Mouse (Mus musculus) stomach, postnatal 0 days (tissue): Measurements from ENCODE around the gene Hexim2. TPM values are rescaled to one million over a fixed set of nuclear protein-coding genes. Genes with fewer than 3 reads are reported as not detected.

ENCODE experiments used
- ATAC-seq: fragments of 200-750 bp; cut with Nextera tagmentation; 2 replicates; pipeline ENCODE4 v1.8.0; 2017; ENCODE audit not compliant: low FRiP score, low TSS enrichment
- DNase-seq: peaks from one replicate; pipeline ENCODE4 v3.0.0-alpha.2; 2016; ENCODE audit warnings: low spot score
- H3K27ac ChIP-seq: fragments of 300-500 bp; sonication (generic); replicated peaks from 2 replicates; pipeline ENCODE4 v1.5.1; 2014; ENCODE audit warnings: mild to moderate bottlenecking, control low read depth
- H3K27me3 ChIP-seq: fragments of 300-500 bp; sonication (generic); 2 replicates; pipeline ENCODE4 v1.6.1; 2014; ENCODE audit warnings: low read length; ENCODE audit not compliant: control insufficient read depth, insufficient read depth
- H3K36me3 ChIP-seq: fragments of 300-500 bp; sonication (generic); 2 replicates; pipeline ENCODE4 v1.6.1; 2014; ENCODE audit warnings: low read length, mixed read lengths; ENCODE audit not compliant: control insufficient read depth, insufficient read depth
- H3K4me1 ChIP-seq: fragments of 300-500 bp; sonication (generic); replicated peaks from 2 replicates; pipeline ENCODE4 v1.6.1; 2014; ENCODE audit warnings: antibody characterized with exemption; ENCODE audit not compliant: control insufficient read depth, insufficient read depth
- H3K4me2 ChIP-seq: fragments of 300-500 bp; sonication (generic); replicated peaks from 2 replicates; pipeline ENCODE4 v1.6.1; 2014; ENCODE audit warnings: low read depth, mild to moderate bottlenecking, control low read depth, moderate library complexity
- H3K4me3 ChIP-seq: fragments of 300-500 bp; sonication (generic); 2 replicates; pipeline ENCODE4 v1.5.1; 2014; ENCODE audit warnings: low read depth, low read length, control low read depth
- H3K9ac ChIP-seq: fragments of 300-500 bp; sonication (generic); 2 replicates; pipeline ENCODE4 v1.6.1; 2014; ENCODE audit warnings: mild to moderate bottlenecking, low read length, control low read depth, mixed read lengths
- H3K9me3 ChIP-seq: fragments of 300-500 bp; sonication (generic); 2 replicates; pipeline ENCODE4 v1.6.1; 2016; ENCODE audit warnings: low read length; ENCODE audit not compliant: control insufficient read depth
- CTCF ChIP-seq: IDR thresholded peaks from 2 replicates; pipeline ENCODE4 v1.5.1; 2016; ENCODE audit warnings: antibody characterized with exemption, low read depth, mild to moderate bottlenecking, moderate library complexity
- EP300 ChIP-seq: optimal IDR thresholded peaks from 2 replicates; pipeline ENCODE3; 2016; ENCODE audit warnings: antibody characterized with exemption
- WGBS: fragments of 180-500 bp; shearing (Covaris S2); extraction: QIAGEN DNeasy Blood & Tissue Kit; methylation state at CpG from one replicate; pipeline ENCODE4 v1.1.7; 2014; 5-methylcytosine and 5-hydroxymethylcytosine counted together
- polyA plus RNA-seq: library from polyadenylated mRNA; unstranded; fragments of >200 nt; fragmentation: Nextera tagmentation; extraction: Ambion mirVana; gene quantifications from 2 replicates; pipeline ENCODE4 v1.2.1, GENCODE M21; 2015

Gene Hexim2
- polyA plus RNA-seq, 1 experiment from 2014 or later, result 3.7 TPM

- WGBS, result 90% methylated on average over 4 of the region's 4 CpGs
- Histone ChIP-seq H3K36me3 (no peaks in the 10 kb centered on the region), H3K9me3 (no peaks in the 10 kb centered on the region), H3K27me3 (no peaks in the 10 kb centered on the region), H3K4me3 (no peak overlapping the region), H3K4me1 (0 out of 2 replicates have a peak, but pooled peaks cover 3% of the 10 kb centered on the region), H3K4me2 (no peak overlapping the region), H3K9ac (no peak overlapping the region), H3K27ac (no peak overlapping the region)
- DNase-seq (no peak), ATAC-seq (no peak)
- no peak for TF ChIP-seq CTCF
- no peak for TF ChIP-seq EP300
Measured at GRCm38 (mm10) chr11:103149771-103150170, 17.5 kb downstream of the Hexim2 start.

GRCm38 (mm10) chr11:103158621-103159478, 26.6 kb downstream of the Hexim2 start:
- Histone ChIP-seq H3K36me3 (no peaks in the 10 kb centered on the region), H3K4me1 (0 out of 2 replicates have a peak, but pooled peaks cover 2% of the 10 kb centered on the region), H3K4me2 (peak overlapping the region; percentile 62), H3K9me3 (no peaks in the 10 kb centered on the region), H3K27me3 (no peaks in the 10 kb centered on the region), H3K27ac (peak overlapping the region; percentile 73; the same call in 1 of the 2 replicates), H3K4me3 (peak overlapping the region; percentile 33), H3K9ac (peak overlapping the region; percentile 43; the same call in 1 of the 2 replicates)
- WGBS, result under 1% methylated on average over 25 of the region's 25 CpGs
- ATAC-seq (peak; percentile 95), DNase-seq (peak; percentile 98)
- TF ChIP-seq EP300 (no peak), CTCF (peak; percentile 95)

- Histone ChIP-seq H3K4me3 (no peak overlapping the region), H3K4me1 (0 out of 2 replicates have a peak, but pooled peaks cover 2% of the 10 kb centered on the region), H3K27me3 (no peaks in the 10 kb centered on the region), H3K9me3 (no peaks in the 10 kb centered on the region), H3K4me2 (no peak overlapping the region), H3K36me3 (no peaks in the 10 kb centered on the region), H3K27ac (no peak overlapping the region), H3K9ac (no peak overlapping the region)
- no peak for TF ChIP-seq EP300
- no peak for TF ChIP-seq CTCF
- ATAC-seq, result no peak
- WGBS, result 86% methylated on average over 11 of the region's 11 CpGs
- no peak for DNase-seq
Measured at GRCm38 (mm10) chr11:103160738-103161137, 28.5 kb downstream of the Hexim2 start.

GRCm38 (mm10) chr11:103161449-103161848, 29.2 kb downstream of the Hexim2 start:
- H3K36me3 ChIP-seq, result no peaks in the 10 kb centered on the region
- no peak for ATAC-seq
- H3K4me3 ChIP-seq, result no peak overlapping the region
- TF ChIP-seq CTCF (peak; percentile 48), EP300 (no peak)
- 0 out of 2 replicates have a peak, but pooled peaks cover 2% of the 10 kb centered on the region for H3K4me1 ChIP-seq
- H3K9ac ChIP-seq, result no peak overlapping the region
- no peak overlapping the region for H3K27ac ChIP-seq
- WGBS, result 68% methylated on average over 7 of the region's 7 CpGs
- DNase-seq, result no peak
- no peaks in the 10 kb centered on the region for H3K9me3 ChIP-seq
- no peak overlapping the region for H3K4me2 ChIP-seq
- H3K27me3 ChIP-seq, result no peaks in the 10 kb centered on the region

- ATAC-seq (no peak), DNase-seq (no peak)
- H3K9ac ChIP-seq, result no peak overlapping the region
- no peak overlapping the region for H3K4me2 ChIP-seq
- no peak overlapping the region for H3K27ac ChIP-seq
- TF ChIP-seq EP300 (no peak), CTCF (peak; percentile 62)
- no peaks in the 10 kb centered on the region for H3K36me3 ChIP-seq
- 0 out of 2 replicates have a peak, but pooled peaks cover 2% of the 10 kb centered on the region for H3K4me1 ChIP-seq
- H3K4me3 ChIP-seq, result no peak overlapping the region
- H3K9me3 ChIP-seq, result no peaks in the 10 kb centered on the region
- 91% methylated on average over 5 of the region's 5 CpGs for WGBS
- no peaks in the 10 kb centered on the region for H3K27me3 ChIP-seq
Measured at GRCm38 (mm10) chr11:103162132-103162531, 29.9 kb downstream of the Hexim2 start.

- H3K4me1 ChIP-seq, result no peaks in the 10 kb centered on the region
- H3K9ac ChIP-seq, result no peak overlapping the region
- no peaks in the 10 kb centered on the region for H3K36me3 ChIP-seq
- DNase-seq, result peak; percentile 36
- TF ChIP-seq CTCF (no peak), EP300 (no peak)
- no peak overlapping the region for H3K27ac ChIP-seq
- peak; percentile 9; the same call in 1 of the 2 replicates for ATAC-seq
- 0 out of 2 replicates have a peak, but pooled peaks cover 2% of the 10 kb centered on the region for H3K27me3 ChIP-seq
- H3K4me3 ChIP-seq, result no peak overlapping the region
- no peaks in the 10 kb centered on the region for H3K9me3 ChIP-seq
- 22% methylated on average over 10 of the region's 10 CpGs for WGBS
- no peak overlapping the region for H3K4me2 ChIP-seq
Measured at GRCm38 (mm10) chr11:103164391-103164790, 32.2 kb downstream of the Hexim2 start.
